In the genomic region with DNA sequence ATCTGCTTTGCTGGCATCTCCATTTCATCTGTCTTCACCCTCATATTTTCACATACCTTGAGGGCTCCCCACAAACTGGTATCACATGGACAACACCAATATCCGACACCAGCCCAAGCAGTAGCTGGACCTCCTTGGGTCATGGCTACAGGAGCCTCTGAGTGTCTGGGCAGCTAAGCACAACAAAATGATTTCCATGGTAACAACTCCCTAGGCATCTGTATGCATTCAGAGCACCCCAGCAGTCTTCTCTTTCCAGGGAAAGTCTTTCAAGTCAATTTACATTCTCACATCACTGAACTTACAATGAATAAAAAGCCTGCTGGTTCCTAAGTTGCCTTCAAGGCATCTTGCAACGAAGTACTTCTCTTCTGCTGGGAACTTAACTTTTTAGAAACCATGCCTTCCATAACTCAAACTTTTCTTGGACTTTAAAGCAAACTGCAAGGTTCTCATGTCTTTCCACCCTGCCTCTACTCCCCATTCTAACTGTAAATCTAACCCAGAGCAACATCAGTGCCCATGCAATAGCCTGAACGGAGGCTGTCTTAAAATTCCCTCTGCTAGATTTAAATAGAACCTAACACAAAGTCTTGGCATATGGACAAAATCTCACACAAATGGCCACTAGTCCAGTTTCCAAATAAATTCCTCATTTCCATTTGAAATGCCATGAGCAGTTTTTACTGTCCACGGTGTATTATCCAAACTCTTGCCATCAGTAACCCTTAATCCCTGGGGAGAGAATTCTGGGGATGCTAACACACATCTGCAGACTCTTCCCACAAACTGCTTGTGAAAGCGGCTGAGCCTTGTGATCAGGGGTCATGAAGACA, we compare ENCODE assay signal across 17 mouse cellular contexts.
DNase-seq lines count a peak whose midpoint lies in the region; ATAC-seq lines count a peak whose summit lies in the region.
"Had no signal": no experiment of that assay in that cellular context is flagged by ENCODE, and none has a peak within 500 bp of the region (broad histone marks: within the 10 kb centered on the region; RNA-seq: fewer than 3 reads in every experiment).

No protein-coding gene starts in this region.

- H3K4me3 ChIP-seq in forebrain, embryonic 11.5 days (ENCODE audit: low read depth, low read length) = no peak overlapping the region
- H3K4me3 ChIP-seq in hindbrain, embryonic 14.5 days (replicated peaks; ENCODE audit: low read length) = no peak overlapping the region
- no peak overlapping the region for H3K4me3 ChIP-seq in midbrain, embryonic 16.5 days (ENCODE audit: low read depth, low read length)
- H3K4me3 ChIP-seq: embryonic facial prominence, embryonic 15.5 days; heart, embryonic 10.5 days; limb, embryonic 13.5 days had no signal

- H3K27ac ChIP-seq in forebrain, embryonic 11.5 days (ENCODE audit: low read depth, low read length) = no peak overlapping the region
- peak overlapping the region; percentile 68 for H3K27ac ChIP-seq in hindbrain, embryonic 14.5 days
- H3K27ac ChIP-seq in midbrain, embryonic 16.5 days (ENCODE audit: low read length) = peak overlapping the region; percentile 70
- H3K27ac ChIP-seq: embryonic facial prominence, embryonic 15.5 days; heart, embryonic 10.5 days; kidney, postnatal 0 days; limb, embryonic 13.5 days; stomach, postnatal 0 days had no signal

- 39% methylated on average over 5 of the region's 5 CpGs for WGBS in forebrain, embryonic 11.5 days
- 9% methylated on average over 5 of the region's 5 CpGs for WGBS in hindbrain, embryonic 14.5 days
- WGBS in midbrain, embryonic 16.5 days = 12% methylated on average over 5 of the region's 5 CpGs

- peak; percentile 66; the same call in 1 of the 2 replicates for ATAC-seq in forebrain, embryonic 11.5 days (replicated peaks; ENCODE audit: low FRiP score)
- peak; percentile 74 for ATAC-seq in hindbrain, embryonic 14.5 days (ENCODE audit: low FRiP score)
- peak; percentile 55; the same call in 1 of the 2 replicates for ATAC-seq in midbrain, embryonic 16.5 days
- ATAC-seq: activated CD4-positive, CD25-positive, alpha-beta regulatory T cell, adult 4 months had no signal

- no peak overlapping the region for H3K9ac ChIP-seq in forebrain, embryonic 11.5 days (ENCODE audit: low read length)
- no peak overlapping the region for H3K9ac ChIP-seq in hindbrain, embryonic 14.5 days
- H3K9ac ChIP-seq in midbrain, embryonic 16.5 days (ENCODE audit: low read depth, low read length) = no peak overlapping the region
- H3K9ac ChIP-seq: embryonic facial prominence, embryonic 15.5 days; limb, embryonic 13.5 days had no signal

- peaks cover 8% of the 10 kb centered on the region for H3K4me1 ChIP-seq in forebrain, embryonic 11.5 days (replicated peaks; ENCODE audit: control insufficient read depth, insufficient read depth, low read length)
- no peaks in the 10 kb centered on the region for H3K4me1 ChIP-seq in hindbrain, embryonic 14.5 days (replicated peaks; ENCODE audit: control insufficient read depth, insufficient read depth, low read length)
- H3K4me1 ChIP-seq in midbrain, embryonic 16.5 days (ENCODE audit: control insufficient read depth, insufficient read depth, low read length) = 0 out of 2 replicates have a peak, but pooled peaks cover 2% of the 10 kb centered on the region
- H3K4me1 ChIP-seq: limb, embryonic 13.5 days had no signal

- H3K36me3 ChIP-seq in forebrain, embryonic 11.5 days (ENCODE audit: control insufficient read depth, insufficient read depth, low read length) = no peaks in the 10 kb centered on the region
- H3K36me3 ChIP-seq in hindbrain, embryonic 14.5 days (replicated peaks; ENCODE audit: control insufficient read depth, insufficient read depth) = peaks cover 33% of the 10 kb centered on the region
- H3K36me3 ChIP-seq in midbrain, embryonic 16.5 days (ENCODE audit: control insufficient read depth, insufficient read depth, low read length) = peaks cover 12% of the 10 kb centered on the region
- H3K36me3 ChIP-seq: embryonic facial prominence, embryonic 15.5 days; heart, embryonic 10.5 days; limb, embryonic 13.5 days had no signal

- H3K27me3 ChIP-seq in forebrain, embryonic 11.5 days (ENCODE audit: control insufficient read depth, insufficient read depth, low read length) = no peaks in the 10 kb centered on the region
- no peaks in the 10 kb centered on the region for H3K27me3 ChIP-seq in hindbrain, embryonic 14.5 days (ENCODE audit: control insufficient read depth, insufficient read depth, low read length)
- no peaks in the 10 kb centered on the region for H3K27me3 ChIP-seq in midbrain, embryonic 16.5 days (ENCODE audit: control insufficient read depth, insufficient read depth, low read depth, low read length)
- H3K27me3 ChIP-seq: embryonic facial prominence, embryonic 15.5 days; limb, embryonic 13.5 days had no signal

- H3K4me2 ChIP-seq in forebrain, embryonic 11.5 days (ENCODE audit: low read depth, low read length, severe bottlenecking) = no peak overlapping the region
- H3K4me2 ChIP-seq in hindbrain, embryonic 14.5 days (replicated peaks) = no peak overlapping the region
- no peak overlapping the region for H3K4me2 ChIP-seq in midbrain, embryonic 16.5 days (ENCODE audit: low read length)
- H3K4me2 ChIP-seq: embryonic facial prominence, embryonic 15.5 days; limb, embryonic 13.5 days had no signal

- peak; percentile 40 for DNase-seq in brain, embryonic 18.5 days (ENCODE audit: low read depth, low spot score)
- DNase-seq in forebrain, embryonic 11.5 days (ENCODE audit: low spot score) = no peak
- DNase-seq in hindbrain, embryonic 14.5 days (ENCODE audit: low spot score) = peak; percentile 28
- no peak for DNase-seq in adrenal gland, postnatal 4 days (ENCODE audit: low spot score in 2 of 2)
- no peak for DNase-seq in retina, embryonic 14.5 days (ENCODE audit: low spot score)
- DNase-seq in ovary, postnatal 10 days (ENCODE audit: low spot score) = no peak
- no peak for DNase-seq in urinary bladder, postnatal 14 days (ENCODE audit: low spot score)
- DNase-seq: cerebellum, adult 9-11 months; layer of hippocampus, postnatal 36 days; lung, adult 18-20 months had no signal

- H3K9me3 ChIP-seq in forebrain, embryonic 11.5 days (ENCODE audit: control insufficient read depth, low read length) = no peaks in the 10 kb centered on the region
- no peaks in the 10 kb centered on the region for H3K9me3 ChIP-seq in hindbrain, embryonic 14.5 days (ENCODE audit: control insufficient read depth, low read length)
- no peaks in the 10 kb centered on the region for H3K9me3 ChIP-seq in midbrain, embryonic 16.5 days (replicated peaks; ENCODE audit: control insufficient read depth, low read length, poor library complexity, severe bottlenecking)
- H3K9me3 ChIP-seq: embryonic facial prominence, embryonic 15.5 days; heart, embryonic 10.5 days; limb, embryonic 13.5 days had no signal

Comparison
In these comparisons a context has a peak if more than half of its experiments do, and no peak if none do; other contexts are left out.
1. DNase-seq: peak in brain, embryonic 18.5 days (single experiment) and hindbrain, embryonic 14.5 days (single experiment); none in forebrain, embryonic 11.5 days (single experiment), adrenal gland, postnatal 4 days (0 of 2), retina, embryonic 14.5 days (single experiment), ovary, postnatal 10 days (single experiment) and urinary bladder, postnatal 14 days (single experiment).
2. Peak in every context shown above with its lines, with median percentiles within 50 percentile points of each other: ATAC-seq.